Mouse (Mus musculus): ENCODE measurements around the gene Ptma.

- TF ChIP-seq GATA1 (IDR thresholded peaks at IDR 0.05; ENCODE audit: borderline replicate concordance, low read length) (no peak), FLI1 (IDR thresholded peaks at IDR 0.05; ENCODE audit: low read length) (no peak)
These were observed 15.7 kb upstream of the Ptma start for GRCm38 (mm10) chr1:86510676-86511441.

All from megakaryocyte, embryonic 14.5 days (primary cell).